ENCODE assay signal across 9 mouse cellular contexts in genomic region chr11:94073283-94073682, GRCm38 (mm10).
DNase-seq lines count a peak whose midpoint lies in the region; ATAC-seq and TF ChIP-seq lines count a peak whose summit lies in the region.
"Had no signal": no experiment of that assay in that cellular context is flagged by ENCODE, and none has a peak within 500 bp of the region (broad histone marks: within the 10 kb centered on the region; RNA-seq: fewer than 3 reads in every experiment).

No protein-coding gene starts in this region.

- H3K27ac ChIP-seq in heart, postnatal 0 days (ENCODE audit: low read depth) = no peak overlapping the region
- no peak overlapping the region for H3K27ac ChIP-seq in heart, embryonic 12.5 days (ENCODE audit: poor library complexity, severe bottlenecking)
- H3K27ac ChIP-seq: heart, embryonic 13.5 days had no signal

- TF ChIP-seq CTCF in heart, postnatal 0 days (IDR thresholded peaks at IDR 0.05; ENCODE audit: low read depth) = peak; percentile 53

- H3K4me3 ChIP-seq in heart, postnatal 0 days (ENCODE audit: low read depth, low read length) = no peak overlapping the region
- no peak overlapping the region for H3K4me3 ChIP-seq in heart, embryonic 12.5 days
- H3K4me3 ChIP-seq: heart, embryonic 13.5 days had no signal

- DNase-seq in heart, postnatal 0 days (ENCODE audit: low spot score) = peak; percentile 33
- peak; percentile 57 for DNase-seq in 416B (ENCODE audit: low read depth)
- peak; percentile 59 for DNase-seq in NIH3T3 (ENCODE audit: low read depth)
- DNase-seq in kidney, postnatal 25 days = peak; percentile 14 to 38
- no peak for DNase-seq in spleen, adult 12 weeks (ENCODE audit: low spot score)
- DNase-seq in cerebellum, postnatal 36 days = no peak
- no peak for DNase-seq in cerebellum, postnatal 25 days

- no peak for TF ChIP-seq EP300 in heart, postnatal 0 days (IDR thresholded peaks at IDR 0.05; ENCODE audit: low read depth)

- H3K36me3 ChIP-seq in heart, postnatal 0 days (replicated peaks; ENCODE audit: control insufficient read depth, insufficient read depth, low read length) = peaks cover 33% of the 10 kb centered on the region
- H3K36me3 ChIP-seq in heart, embryonic 12.5 days = peaks cover 35% of the 10 kb centered on the region

- no peak overlapping the region for H3K9ac ChIP-seq in heart, postnatal 0 days (replicated peaks; ENCODE audit: low read depth, low read length)
- H3K9ac ChIP-seq in heart, embryonic 12.5 days = no peak overlapping the region
- H3K9ac ChIP-seq: heart, embryonic 13.5 days had no signal

- H3K9me3 ChIP-seq in heart, postnatal 0 days (replicated peaks; ENCODE audit: control insufficient read depth, low read length) = no peaks in the 10 kb centered on the region
- H3K9me3 ChIP-seq in heart, embryonic 12.5 days (replicated peaks) = no peaks in the 10 kb centered on the region
- H3K9me3 ChIP-seq: heart, embryonic 13.5 days had no signal

- no peaks in the 10 kb centered on the region for H3K27me3 ChIP-seq in heart, postnatal 0 days (ENCODE audit: control insufficient read depth, insufficient read depth, low read length)
- no peaks in the 10 kb centered on the region for H3K27me3 ChIP-seq in heart, embryonic 12.5 days (replicated peaks)
- H3K27me3 ChIP-seq: heart, embryonic 13.5 days had no signal

- WGBS in heart, postnatal 0 days = 82% methylated on average over 4 of the region's 4 CpGs
- 87% methylated on average over 4 of the region's 4 CpGs for WGBS in heart, embryonic 12.5 days

- H3K4me2 ChIP-seq in heart, postnatal 0 days (ENCODE audit: low read depth, low read length) = no peak overlapping the region
- H3K4me2 ChIP-seq in heart, embryonic 12.5 days = no peak overlapping the region
- H3K4me2 ChIP-seq: heart, embryonic 13.5 days had no signal

- ATAC-seq in heart, postnatal 0 days (ENCODE audit: insufficient read depth, low read depth) = peak; percentile 33; the same call in 1 of the 2 replicates
- no peak for ATAC-seq in heart, embryonic 12.5 days (ENCODE audit: insufficient number of reproducible peaks, low FRiP score)

- H3K4me1 ChIP-seq in heart, postnatal 0 days (ENCODE audit: control insufficient read depth, insufficient read depth) = no peaks in the 10 kb centered on the region
- no peaks in the 10 kb centered on the region for H3K4me1 ChIP-seq in heart, embryonic 12.5 days (replicated peaks)
- H3K4me1 ChIP-seq: heart, embryonic 13.5 days had no signal

Comparison
In these comparisons a context has a peak if more than half of its experiments do, and no peak if none do; other contexts are left out.
1. DNase-seq: peak in heart, postnatal 0 days (single experiment), 416B (single experiment), NIH3T3 (single experiment) and kidney, postnatal 25 days (2 of 2); none in spleen, adult 12 weeks (single experiment), cerebellum, postnatal 36 days (0 of 2) and cerebellum, postnatal 25 days (0 of 2).